Mouse (Mus musculus) cerebellum, postnatal 36 days (tissue): Measurements from ENCODE around the gene Gm3625.

Experiments used
- DNase-seq, 2 experiments: peaks; one replicate each; pipeline ENCODE4 v3.0.0; 2021 to 2022; ENCODE audit warnings: mixed read lengths in 2 of 2

Gene Gm3625

DNA sequence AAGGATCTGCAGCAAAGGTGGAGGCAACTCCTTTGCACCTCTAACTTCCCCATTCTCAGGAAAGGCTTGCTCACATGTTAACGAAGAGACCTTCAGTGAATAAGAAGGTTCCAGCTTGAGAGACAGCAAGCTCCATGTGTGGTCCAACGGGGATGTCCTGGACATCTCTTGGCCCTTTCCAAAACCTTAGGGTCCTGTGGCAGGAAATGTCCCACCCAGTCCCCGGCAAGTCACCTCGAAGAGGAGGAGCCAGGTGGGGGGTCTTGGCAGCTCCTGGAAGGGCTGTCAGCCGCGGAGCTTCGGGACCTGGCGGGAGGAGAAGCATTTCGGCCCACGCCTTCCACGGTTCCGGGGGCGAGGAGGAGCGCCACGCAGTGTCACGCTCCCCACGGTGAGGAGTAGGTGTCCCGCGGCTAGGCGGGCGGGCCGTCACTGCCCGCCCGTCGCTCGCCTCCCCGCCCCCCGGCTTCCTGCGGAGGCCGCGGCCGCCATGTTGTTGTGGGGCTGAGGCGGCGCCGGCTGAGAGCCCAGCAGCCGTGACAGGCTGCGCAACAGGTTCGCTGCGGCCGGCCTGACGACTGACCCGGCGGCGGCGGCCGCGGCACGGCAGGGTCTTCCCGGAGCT, at the start of gene Gm3625, which contains the start of gene Itsn2:
Gene Gm3625 (minus strand): TSS at position 387 of the 625 bp plus-strand sequence.
Gene Itsn2 (plus strand): TSS at position 98 of the 625 bp plus-strand sequence.
- peak; percentile 57 to 67 for DNase-seq

DNA sequence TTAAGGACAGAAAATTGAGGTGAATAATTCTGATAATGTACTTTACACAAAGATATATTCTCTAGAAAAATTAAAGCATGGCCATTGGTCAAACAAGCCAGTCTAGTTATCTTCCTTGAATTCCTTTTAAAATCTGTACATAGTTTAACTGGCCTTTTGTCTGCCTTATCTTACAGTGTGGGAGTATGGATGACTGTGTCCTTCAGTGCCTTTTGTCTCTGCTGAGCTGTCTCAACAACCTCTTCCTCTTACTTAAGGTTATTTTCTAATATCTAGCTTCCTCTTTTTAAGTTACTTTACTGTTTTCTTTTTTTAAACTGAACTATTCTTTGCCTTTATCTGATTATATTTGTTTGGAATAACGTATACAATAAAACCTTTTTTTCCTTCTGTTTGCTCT, 48.0 kb upstream of the Gm3625 start:
- DNase-seq, result no peak

DNA sequence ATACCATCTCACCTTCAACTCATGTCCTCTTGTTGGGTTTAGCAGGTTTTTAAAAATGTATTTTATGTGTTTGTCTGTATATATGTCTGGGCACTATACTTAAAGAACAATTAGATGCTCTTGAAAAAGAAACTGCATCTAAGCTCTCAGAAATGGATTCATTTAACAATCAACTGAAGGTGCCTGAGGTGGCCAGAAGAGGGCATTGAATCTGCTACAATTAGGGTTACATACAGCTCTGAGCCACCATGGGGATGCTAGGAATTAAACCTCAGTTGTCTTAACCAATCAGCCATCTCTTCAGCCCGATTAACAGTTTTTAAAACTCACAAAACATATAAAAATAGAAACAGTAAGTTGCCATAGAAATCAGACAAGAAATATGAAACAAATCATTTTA, 45.7 kb upstream of the Gm3625 start:
- DNase-seq, result no peak

DNA sequence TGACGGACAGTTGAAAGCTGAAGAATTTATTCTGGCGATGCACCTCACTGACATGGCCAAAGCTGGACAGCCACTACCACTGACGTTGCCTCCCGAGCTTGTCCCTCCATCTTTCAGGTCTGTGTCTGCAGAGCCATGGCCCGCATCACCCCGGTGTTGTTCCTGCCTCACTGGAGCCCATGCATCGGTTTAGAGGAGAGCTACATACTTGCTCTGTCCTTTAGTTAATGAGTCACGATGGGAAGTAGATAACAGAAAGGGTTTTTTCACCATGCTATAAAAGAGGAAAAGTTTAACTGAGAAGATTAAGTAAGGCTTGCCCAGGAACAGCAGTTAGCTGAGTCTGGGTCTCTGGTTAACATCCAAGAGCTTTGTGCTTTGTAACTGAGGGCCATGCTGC, 40.2 kb upstream of the Gm3625 start:
- no peak for DNase-seq

DNA sequence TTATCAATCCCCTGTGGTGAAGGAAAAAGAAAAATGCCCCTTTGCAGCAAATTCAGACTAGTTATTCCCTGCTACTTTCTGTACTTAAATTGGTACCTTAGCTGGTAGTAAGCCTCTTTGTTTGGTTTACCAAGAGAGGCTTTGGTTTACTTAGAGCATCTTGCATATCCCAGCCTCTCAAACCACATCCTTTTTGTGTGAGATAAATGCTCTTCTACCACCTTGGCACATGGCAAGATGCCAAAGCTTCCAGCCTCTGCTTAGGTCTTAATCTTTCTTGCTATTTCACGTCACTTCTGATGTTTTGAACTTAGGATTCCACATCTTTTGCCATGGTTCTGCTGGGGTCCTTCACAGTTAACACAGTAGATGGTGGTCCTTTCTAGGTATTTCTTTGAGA, 31.5 kb upstream of the Gm3625 start:
- peak; percentile 6 to 20 for DNase-seq

DNA sequence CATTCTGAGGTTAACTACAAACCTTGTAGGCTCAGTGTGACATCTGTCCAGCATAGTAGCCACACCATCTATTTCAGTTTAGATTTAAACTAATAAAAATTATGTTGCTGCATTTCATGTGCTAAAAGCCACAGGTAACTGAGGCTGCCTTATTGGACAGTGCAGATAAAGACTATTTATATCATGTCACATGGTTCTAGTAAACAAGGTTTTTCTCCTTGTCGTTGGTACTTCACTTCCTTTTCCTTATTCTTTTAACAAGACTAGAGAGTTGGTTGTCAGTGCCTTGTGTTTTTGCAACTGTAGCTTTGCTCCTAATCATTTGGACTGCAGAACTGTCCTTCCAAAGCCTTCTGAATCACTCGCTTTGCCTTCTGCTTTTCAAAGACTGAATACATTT, 22.0 kb upstream of the Gm3625 start:
- DNase-seq, result no peak

DNA sequence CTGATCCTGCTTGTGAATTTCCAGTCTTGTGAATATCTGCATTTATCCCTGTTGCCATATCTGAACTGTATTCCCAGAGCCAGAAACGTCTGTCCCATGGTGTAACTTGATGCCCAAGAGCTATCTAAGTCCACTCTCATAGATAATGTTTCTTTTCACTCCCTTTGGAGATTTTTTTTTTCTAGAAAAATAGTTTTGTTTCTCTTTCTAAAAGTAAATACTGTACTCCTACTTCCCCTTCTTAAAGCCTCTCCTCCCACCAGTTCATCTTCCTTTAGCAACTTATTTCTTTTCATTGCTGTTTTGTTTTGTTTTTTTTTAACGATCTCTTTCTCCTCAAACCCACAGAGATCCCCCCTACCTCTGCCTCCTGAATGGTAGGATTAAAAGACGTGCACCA, 13.9 kb upstream of the Gm3625 start:
- no peak for DNase-seq

DNA sequence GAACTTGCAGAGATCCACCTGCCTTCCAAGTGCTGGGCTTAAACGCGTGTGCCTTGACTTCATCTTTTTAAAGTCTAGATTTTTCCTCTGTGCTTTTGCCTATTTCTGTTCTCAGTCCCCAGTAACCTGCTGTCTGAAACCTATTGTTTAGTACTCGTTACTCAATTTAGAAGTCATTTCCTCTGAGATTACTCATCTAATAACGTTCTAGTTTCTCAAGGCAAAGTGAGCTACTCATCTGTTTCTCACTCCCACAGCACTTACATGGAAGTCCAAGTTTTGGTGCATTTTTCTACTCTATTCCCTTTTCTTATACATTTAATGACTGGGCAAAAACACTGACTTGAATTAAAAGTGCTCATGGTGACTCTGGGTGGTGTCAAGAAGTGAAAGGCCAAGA, 7.0 kb upstream of the Gm3625 start:
- no peak for DNase-seq

DNA sequence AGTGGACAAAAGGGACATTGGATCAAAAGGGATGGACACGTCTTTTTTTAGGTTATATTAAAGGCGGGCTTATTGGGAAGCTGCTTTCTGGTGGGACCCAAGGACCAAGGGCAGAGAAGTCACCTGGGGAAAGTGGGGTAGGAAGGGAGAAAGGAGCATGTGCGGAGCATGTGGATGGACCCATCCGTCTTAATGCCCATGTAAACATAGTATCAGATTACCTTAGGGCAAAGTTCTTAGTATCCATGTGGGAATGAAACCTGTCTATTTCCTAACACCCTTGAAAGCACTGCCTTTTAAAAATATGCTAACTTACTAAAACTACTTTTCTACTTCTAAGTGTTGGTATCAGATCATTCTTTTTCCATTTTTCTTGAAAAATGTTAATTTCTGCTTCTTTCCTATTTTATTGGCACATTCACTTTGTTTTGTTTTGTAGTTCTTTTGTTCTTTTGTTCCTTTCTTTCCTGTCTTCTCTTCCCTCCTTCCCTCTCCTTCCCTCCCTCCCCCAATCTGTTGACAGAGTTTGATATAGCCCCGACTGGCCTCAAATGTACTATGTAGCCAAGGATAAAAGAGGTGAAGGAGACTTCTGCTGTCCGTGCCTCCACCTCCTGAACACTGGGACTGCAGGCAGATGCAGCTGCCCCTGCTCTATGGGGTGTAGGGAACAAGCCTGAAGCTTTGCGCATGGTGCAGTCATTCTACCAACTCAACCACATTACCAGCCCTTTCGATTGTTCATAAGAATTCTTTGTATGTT, 6.1 kb upstream of the Gm3625 start:
- DNase-seq, result no peak

DNA sequence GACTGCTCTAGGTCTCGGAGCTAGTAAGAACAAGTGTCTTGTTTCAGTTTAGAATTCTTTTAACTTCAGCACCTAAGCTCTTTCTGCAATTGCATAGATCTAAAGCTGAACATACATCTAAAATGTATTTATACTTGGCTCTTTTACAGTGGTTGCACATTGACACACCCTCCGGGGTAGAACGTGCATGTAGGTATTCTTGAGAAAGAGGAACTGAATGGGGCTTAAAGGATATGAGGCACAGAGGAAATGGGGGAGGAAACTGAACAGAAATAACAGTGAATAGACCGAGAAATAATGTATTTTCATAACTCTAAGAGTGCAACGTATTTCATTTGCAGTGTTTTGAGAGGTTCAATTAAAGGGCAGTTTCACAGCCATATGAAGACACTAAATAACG, 2.3 kb upstream of the Gm3625 start:
- no peak for DNase-seq

DNA sequence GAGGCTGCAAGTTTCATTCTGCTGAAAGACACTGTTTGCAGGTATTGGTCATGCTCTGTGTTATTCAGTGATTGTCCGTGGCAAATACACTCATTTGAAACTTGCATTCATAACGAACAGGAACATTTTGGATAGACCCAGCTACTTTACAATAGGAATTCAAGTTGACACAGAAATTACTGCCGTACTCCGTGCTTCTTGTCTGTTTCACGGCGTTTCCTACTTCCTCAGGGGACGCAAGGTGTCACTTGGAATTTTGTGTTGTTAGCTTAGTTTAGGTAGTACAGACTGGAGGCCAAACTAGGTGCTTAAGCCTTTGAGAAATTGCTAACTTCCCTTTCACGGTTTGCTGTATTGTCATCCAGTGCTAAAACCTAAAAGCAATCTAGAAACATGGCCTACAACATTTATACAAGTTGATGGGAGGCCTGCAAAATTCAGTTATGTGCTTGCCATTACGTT, 1.2 kb upstream of the Gm3625 start:
- DNase-seq, result no peak

DNA sequence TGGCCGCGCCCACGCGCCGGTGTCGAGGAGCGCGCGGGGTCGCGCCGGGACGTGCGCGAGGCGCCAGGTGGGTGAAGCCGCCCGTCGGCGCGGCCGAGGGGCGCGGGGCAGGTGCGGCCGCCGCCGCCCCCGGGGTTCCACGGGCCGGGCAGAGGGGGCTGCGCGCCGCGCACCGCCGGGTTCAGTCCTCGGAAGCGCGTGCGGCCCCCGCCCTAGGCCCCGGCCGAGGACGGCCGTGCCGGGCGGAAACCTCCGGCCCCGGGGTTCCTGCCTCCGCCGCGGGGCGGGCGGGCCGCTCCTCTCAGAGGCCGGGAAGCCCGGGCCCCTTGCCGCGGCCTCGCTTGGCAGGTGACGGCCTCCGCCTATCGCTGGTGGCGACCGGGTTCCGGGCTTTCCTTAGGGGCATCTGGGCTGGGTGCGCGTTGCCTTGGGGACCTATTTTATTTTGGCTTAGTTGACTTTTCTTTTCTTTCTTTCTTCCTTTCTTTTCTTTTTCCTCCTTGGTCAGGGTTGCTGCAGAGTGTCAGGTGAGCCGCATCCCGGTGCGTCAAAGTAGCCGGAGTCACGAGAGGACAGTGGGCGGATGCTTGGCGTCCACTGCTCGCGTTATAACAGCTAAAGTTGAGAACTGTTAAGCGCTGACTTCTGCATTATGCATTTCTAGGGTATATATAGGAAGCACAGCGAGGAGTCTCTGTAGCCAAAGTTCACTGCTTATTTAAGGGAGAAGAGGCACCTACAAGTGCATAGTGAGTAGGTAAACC, 621 bp upstream of the Gm3625 start:
- DNase-seq, result peak; percentile 34 to 43

DNA sequence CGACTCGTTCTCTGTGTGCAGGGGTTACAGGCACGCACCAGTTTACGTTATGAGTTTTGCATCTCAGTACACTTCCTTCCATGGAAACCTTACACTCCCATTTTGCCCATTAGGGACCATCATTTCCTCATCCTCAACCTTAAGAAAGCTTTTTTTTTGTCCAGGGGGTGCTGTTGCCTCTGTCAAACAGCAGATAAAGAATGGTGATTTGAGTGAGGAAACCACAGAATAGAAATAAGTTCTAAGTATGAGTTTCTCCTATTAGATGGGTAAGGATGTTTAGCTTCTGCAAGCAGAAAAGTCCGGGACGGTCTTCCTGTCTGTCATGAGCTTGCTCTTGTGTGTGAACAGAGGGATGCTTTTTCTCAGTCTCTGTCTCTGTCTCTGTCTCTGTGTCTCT, 702 bp downstream of the Gm3625 start:
- no peak for DNase-seq

DNA sequence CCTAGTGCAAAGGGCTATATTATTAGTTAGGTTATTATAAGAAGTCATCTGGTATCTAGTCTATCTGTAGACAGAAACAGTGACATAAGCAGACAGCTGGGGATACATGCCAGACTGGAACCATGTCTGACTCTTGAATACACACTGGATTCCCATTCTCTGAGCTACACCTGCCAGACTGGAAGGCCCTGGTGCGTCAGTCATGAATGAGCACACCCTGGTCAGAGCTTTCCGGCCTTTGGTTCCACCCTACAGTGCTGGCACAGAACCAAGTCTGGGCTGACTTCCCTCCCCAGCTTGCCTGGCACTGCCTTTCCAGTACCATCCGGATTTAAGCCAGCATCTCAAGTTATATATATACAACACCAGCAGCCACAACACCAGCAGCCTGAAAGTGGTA, 4.1 kb downstream of the Gm3625 start:
- peak; percentile 42 to 51 for DNase-seq

DNA sequence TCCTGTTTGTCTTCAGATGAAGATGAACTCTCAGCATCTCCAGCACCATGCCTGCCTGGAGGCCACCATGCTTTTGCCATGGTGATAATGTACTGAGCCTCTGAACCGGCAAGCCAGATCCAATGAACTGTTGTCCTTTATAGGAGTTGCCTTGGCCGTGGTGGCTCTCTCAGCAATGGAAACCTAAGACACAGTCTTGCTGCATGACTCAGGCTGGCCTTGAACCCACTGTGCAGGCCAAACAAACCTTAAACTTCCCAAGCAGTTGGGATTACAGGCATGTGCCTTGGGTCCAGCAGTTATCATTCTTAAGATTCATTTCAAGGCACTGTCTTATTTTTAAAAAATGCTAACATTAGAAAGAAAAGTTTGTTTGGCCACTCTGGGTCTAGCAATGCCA, 4.9 kb downstream of the Gm3625 start:
- DNase-seq, result no peak

DNA sequence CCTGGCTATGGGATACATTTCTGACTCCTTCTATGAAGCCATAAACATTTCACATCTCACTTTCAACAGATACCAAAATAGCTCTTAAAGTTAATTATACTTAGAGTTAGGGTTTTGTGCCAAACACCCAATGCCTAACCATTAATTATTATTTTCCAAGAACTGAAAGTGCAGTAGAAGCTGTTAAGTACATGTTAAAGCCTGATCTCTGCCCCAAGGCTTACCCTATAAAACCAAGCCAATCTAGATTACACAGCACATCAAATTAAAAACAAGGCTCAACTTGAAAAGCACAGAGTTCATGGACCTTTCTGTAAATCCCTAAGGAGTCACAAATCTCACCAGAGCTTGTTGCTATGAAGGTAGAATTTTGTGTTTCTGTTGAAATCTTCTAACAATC, 10.4 kb downstream of the Gm3625 start:
- no peak for DNase-seq

DNA sequence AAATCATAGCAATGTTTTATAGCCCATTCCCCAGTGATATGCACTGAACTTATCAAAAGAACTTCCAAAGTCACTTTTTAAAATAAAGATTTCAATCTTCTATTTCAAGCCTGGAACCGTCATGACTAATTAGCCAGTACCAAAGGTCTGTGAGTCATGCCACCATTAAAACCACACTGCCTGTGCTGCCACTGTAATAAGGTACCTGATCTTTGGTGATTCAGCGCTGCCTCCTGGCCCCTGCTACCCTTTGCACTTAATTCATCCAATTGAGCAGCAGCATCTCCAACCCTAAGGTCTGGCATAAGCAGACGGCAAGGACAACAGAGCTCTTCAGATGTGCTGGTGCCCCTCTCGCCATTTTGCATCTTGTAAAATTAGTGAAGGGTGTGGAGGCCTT, 18.7 kb downstream of the Gm3625 start:
- DNase-seq, result no peak

DNA sequence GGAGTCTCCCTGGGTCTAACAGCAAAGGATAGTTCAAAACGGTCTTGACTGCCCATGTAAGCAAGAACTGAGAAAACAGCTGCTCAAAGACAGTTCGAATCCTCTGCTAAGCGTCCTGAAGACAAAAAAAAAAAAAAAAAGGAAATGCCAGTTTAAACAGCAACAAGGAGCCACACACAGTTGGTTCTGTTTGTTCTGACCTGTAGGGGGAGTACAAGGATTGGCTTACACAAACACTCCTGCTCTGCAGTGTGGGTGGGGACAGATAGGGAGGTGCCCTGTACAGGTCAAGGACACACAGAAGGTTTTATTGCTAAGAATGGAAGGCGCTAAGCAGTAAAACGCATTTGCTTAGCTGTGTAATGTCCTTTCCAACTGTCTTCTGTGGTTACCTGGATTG, 20.9 kb downstream of the Gm3625 start:
- DNase-seq, result peak in 1 of 2 experiments; percentile 8

DNA sequence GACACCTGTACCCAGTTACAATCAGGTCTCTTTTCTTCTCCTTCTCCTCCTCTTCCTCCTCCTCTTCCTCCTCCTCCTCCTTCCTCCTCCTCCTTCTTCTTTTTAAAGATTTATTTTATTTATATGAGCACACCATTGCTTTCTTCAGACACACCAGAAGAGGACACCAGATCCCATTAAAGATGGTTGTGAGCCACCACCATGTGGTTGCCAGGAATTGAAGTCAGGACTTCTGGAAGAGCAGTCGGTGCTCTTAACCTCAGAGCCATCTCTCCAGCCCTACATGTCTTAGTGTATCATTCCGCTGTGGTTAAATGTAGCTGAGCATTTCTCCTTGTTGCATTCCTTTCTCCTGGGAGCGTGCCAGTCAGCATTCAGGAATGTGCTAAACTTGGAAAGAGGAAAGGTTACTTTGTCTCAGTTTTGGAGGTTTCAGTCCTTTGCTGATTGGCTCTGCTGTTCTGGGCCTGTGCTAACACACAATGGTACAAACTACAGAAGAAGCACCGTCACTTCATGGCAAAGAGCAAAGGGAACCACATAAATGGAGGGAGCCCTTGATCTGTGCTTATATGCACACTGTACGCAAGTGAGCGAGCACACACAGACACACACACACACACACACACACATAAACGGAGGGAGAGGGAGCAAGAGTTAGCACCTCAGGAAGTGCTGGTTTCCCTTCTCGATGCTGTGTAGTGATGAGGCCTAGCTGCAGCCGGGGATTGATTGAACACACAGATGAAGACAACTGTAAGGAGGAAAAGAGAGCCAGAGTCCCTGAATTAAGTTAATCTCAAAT, 34.0 kb downstream of the Gm3625 start:
- no peak for DNase-seq

DNA sequence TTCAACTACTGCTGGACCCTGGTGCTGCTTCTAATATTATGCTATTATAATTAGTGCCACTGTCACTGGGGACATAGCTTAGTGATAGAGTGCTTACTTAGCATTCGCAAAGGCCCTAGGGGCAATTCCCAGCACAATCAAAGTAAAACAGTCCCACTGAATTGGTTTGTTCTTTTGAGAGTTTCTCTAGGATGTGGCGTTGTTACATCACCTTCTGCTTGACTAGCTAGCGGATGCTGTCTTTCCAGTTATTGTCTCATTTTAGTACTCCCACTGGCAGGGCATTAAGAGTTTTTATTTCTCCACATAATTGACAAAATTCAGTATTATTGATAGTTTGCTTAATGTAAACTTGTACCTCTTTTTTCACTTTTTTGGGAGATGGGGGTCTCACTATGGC, 34.7 kb downstream of the Gm3625 start:
- no peak for DNase-seq

DNA sequence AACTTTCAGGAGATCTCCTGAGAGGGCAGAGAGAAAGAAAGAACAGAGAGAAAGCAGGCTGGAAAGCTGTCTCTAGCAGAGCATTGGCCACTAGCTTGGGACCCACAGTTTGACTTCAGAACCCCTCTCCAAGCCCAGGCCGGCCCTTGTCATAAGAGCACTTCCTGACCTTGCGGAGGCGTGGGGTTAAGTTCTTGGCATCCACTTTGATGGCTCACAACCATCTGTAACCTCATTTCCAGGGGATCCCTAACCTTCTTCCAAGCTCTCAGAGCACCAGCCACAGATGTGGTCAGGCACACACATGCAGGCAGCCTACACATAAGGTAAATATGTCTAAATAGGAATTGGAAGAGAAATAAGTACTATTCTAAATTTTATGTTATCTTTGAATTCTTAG, 35.3 kb downstream of the Gm3625 start:
- DNase-seq, result no peak

DNA sequence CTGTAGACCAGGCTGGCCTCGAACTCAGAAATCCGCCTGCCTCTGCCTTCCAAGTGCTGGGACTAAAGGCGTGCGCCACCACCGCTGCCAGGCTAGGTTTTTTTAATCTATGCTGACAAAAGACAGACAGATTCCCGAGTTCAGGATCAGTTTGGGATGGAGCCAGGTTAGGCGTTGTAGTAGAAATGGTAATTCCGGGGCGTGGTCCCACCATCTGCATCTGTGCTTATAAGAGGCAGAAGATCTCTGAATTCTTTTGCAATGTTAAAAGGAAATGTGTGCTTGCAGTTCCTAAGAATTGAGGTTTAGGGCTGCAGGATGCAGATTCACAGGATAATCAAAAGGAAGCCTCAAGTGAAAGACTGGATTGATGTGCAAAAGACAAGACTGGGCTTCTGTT, 35.8 kb downstream of the Gm3625 start:
- DNase-seq, result no peak

DNA sequence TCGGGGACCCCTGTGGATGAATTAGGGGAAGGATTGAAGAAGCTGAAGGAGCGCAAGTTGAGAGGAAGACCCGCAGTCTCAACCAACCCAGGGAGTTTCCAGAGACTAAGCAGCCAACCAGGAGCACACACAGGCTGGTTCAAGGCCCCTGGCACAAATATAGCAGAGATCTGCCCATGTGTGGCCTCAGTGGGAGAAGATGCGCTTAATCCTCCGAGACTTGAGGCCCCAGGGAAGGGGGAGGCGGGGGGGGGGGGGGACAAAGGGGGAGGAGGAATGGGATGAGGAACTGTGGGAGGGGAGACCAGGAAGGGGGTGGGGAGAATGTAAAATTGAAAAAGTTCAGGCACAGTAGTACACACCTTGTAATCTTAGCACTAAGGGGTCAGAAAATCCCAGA, 37.3 kb downstream of the Gm3625 start:
- DNase-seq, result no peak
